Mouse (Mus musculus) embryonic fibroblast, embryonic 13.5 days (primary cell): ENCODE results near the gene Nav2. TPM values are rescaled to one million over a fixed set of nuclear protein-coding genes. Genes with fewer than 3 reads are reported as not detected.

Experiments used
- H3K27ac ChIP-seq: 2 replicates; pipeline ENCODE4 v1.5.1; 2012; ENCODE audit warnings: low read length, control low read depth, inconsistent platforms; ENCODE audit not compliant: insufficient read depth
- H3K4me1 ChIP-seq: 2 replicates; pipeline ENCODE4 v1.6.1; 2011; ENCODE audit warnings: low read length; ENCODE audit not compliant: control insufficient read depth, insufficient read depth
- H3K4me3 ChIP-seq: 2 replicates; pipeline ENCODE4 v1.5.1; 2011; ENCODE audit warnings: mild to moderate bottlenecking, control low read depth, low read length; ENCODE audit not compliant: insufficient read depth
- CTCF ChIP-seq: IDR thresholded peaks from 2 replicates; pipeline ENCODE4 v1.5.1; 2011; ENCODE audit warnings: mild to moderate bottlenecking, control low read depth, low read length, moderate library complexity, borderline replicate concordance; ENCODE audit not compliant: insufficient read depth
- POLR2A ChIP-seq: IDR thresholded peaks from 2 replicates; pipeline ENCODE4 v1.6.1; 2011; ENCODE audit warnings: low read depth, mild to moderate bottlenecking, control low read depth, low read length, moderate library complexity
- polyA plus RNA-seq: library from polyadenylated mRNA; stranded (reverse); fragments of >200 nt; gene quantifications from 2 replicates; pipeline ENCODE4 v1.2.4, GENCODE M21; 2011; ENCODE audit warnings: low read depth; ENCODE audit not compliant: missing spikeins, insufficient read length

Nav2 gene
- polyA plus RNA-seq, 1 experiment, result 18.7 TPM

- H3K4me3 ChIP-seq, result no peak overlapping the region
- no peaks in the 10 kb centered on the region for H3K4me1 ChIP-seq
- TF ChIP-seq POLR2A, result no peak
- no peak overlapping the region for H3K27ac ChIP-seq
These were observed 158.3 kb downstream of the Nav2 start for GRCm38 (mm10) chr7:49066828-49067227.

GRCm38 (mm10) chr7:49069396-49069961 lies 161.0 kb downstream of the Nav2 start:
- TF ChIP-seq POLR2A (no peak), CTCF (no peak)
- H3K27ac ChIP-seq, result no peak overlapping the region
- H3K4me1 ChIP-seq, result no peaks in the 10 kb centered on the region
- H3K4me3 ChIP-seq, result no peak overlapping the region

GRCm38 (mm10) chr7:49070621-49071020 lies 162.1 kb downstream of the Nav2 start:
- H3K4me1 ChIP-seq, result no peaks in the 10 kb centered on the region
- H3K27ac ChIP-seq, result no peak overlapping the region
- TF ChIP-seq CTCF (no peak), POLR2A (no peak)
- H3K4me3 ChIP-seq, result no peak overlapping the region

GRCm38 (mm10) chr7:49071141-49071567 lies 162.6 kb downstream of the Nav2 start:
- Histone ChIP-seq H3K4me1 (no peaks in the 10 kb centered on the region), H3K27ac (no peak overlapping the region), H3K4me3 (no peak overlapping the region)
- TF ChIP-seq CTCF (no peak), POLR2A (no peak)

GRCm38 (mm10) chr7:49075333-49075934 lies 166.9 kb downstream of the Nav2 start:
- Histone ChIP-seq H3K27ac (no peak overlapping the region), H3K4me1 (no peaks in the 10 kb centered on the region), H3K4me3 (no peak overlapping the region)
- TF ChIP-seq CTCF (no peak), POLR2A (no peak)

- H3K4me1 ChIP-seq, result no peaks in the 10 kb centered on the region
- no peak overlapping the region for H3K27ac ChIP-seq
- H3K4me3 ChIP-seq, result no peak overlapping the region
- TF ChIP-seq CTCF (no peak), POLR2A (no peak)
These were observed 167.8 kb downstream of the Nav2 start for GRCm38 (mm10) chr7:49076283-49076694.

GRCm38 (mm10) chr7:49078930-49079329 lies 170.4 kb downstream of the Nav2 start:
- TF ChIP-seq POLR2A (no peak), CTCF (no peak)
- Histone ChIP-seq H3K27ac (no peak overlapping the region), H3K4me3 (no peak overlapping the region), H3K4me1 (no peaks in the 10 kb centered on the region)

GRCm38 (mm10) chr7:49082585-49083165 lies 174.2 kb downstream of the Nav2 start:
- Histone ChIP-seq H3K4me1 (no peaks in the 10 kb centered on the region), H3K4me3 (no peak overlapping the region)
- no peak for TF ChIP-seq POLR2A
- no peak for TF ChIP-seq CTCF

GRCm38 (mm10) chr7:49084768-49085167 lies 176.3 kb downstream of the Nav2 start:
- Histone ChIP-seq H3K4me3 (no peak overlapping the region), H3K27ac (no peak overlapping the region), H3K4me1 (no peaks in the 10 kb centered on the region)
- TF ChIP-seq CTCF (no peak), POLR2A (no peak)

More at GRCm38 (mm10) chr7:49082585-49083165, 174.2 kb downstream of the Nav2 start:
- H3K27ac ChIP-seq, result no peak overlapping the region

GRCm38 (mm10) chr7:49085759-49086158 lies 177.2 kb downstream of the Nav2 start:
- H3K4me1 ChIP-seq, result no peaks in the 10 kb centered on the region
- no peak overlapping the region for H3K27ac ChIP-seq
- no peak overlapping the region for H3K4me3 ChIP-seq
- TF ChIP-seq CTCF, result no peak
- no peak for TF ChIP-seq POLR2A

- H3K4me1 ChIP-seq, result no peaks in the 10 kb centered on the region
- no peak overlapping the region for H3K4me3 ChIP-seq
- H3K27ac ChIP-seq, result no peak overlapping the region
- no peak for TF ChIP-seq CTCF
- no peak for TF ChIP-seq POLR2A
These were observed 178.6 kb downstream of the Nav2 start for GRCm38 (mm10) chr7:49087154-49087553.
